Mouse (Mus musculus) hematopoietic stem cell, adult 5-6 weeks (primary cell): ENCODE data around the gene Pcbp1. TPM values are rescaled to one million over a fixed set of nuclear protein-coding genes. Genes with fewer than 3 reads are reported as not detected.
"Not testable (repeated sequence)": the region's sequence is repeated elsewhere in the genome, so short reads cannot be mapped to it uniquely, and the experiment has no call there.

Experiments used
- ATAC-seq, 2 experiments: fragments of 125-278 bp in 1 of 2; replicated peaks in 1 of 2; 2 replicates each; pipeline ENCODE4 v1.8.0; 2016 to 2017; ENCODE audit warnings: inconsistent platforms in 2 of 2, mild to moderate bottlenecking in 2 of 2, moderate number of reproducible peaks in 2 of 2, low read depth in 1 of 2, moderate TSS enrichment in 1 of 2; ENCODE audit not compliant: low FRiP score in 2 of 2, poor library complexity in 2 of 2, severe bottlenecking in 2 of 2, insufficient read depth in 1 of 2, low TSS enrichment in 1 of 2
- total RNA-seq: library from RNA; stranded (forward); fragments of 172-1452, 232-1000 nt; gene quantifications from 2 replicates; pipeline ENCODE4 v1.2.3, GENCODE M21; 2017

Pcbp1 gene
- total RNA-seq, 1 experiment from 2014 or later, result 121 TPM

- peak; percentile 53 to 65; a peak in 2 of 4 replicates for ATAC-seq
Measured at GRCm38 (mm10) chr6:86503513-86503912, 22.6 kb downstream of the Pcbp1 start.

GRCm38 (mm10) chr6:86499571-86500109 is 26.5 kb downstream of the Pcbp1 start:
- no peak for ATAC-seq

- ATAC-seq, result no peak
Measured at GRCm38 (mm10) chr6:86497942-86498732, 28.0 kb downstream of the Pcbp1 start.

GRCm38 (mm10) chr6:86497071-86497815 is 28.9 kb downstream of the Pcbp1 start:
- ATAC-seq, result peak; percentile 30 to 40; a peak in 3 of 4 replicates

- ATAC-seq, result no peak
Measured at GRCm38 (mm10) chr6:86496585-86496984, 29.5 kb downstream of the Pcbp1 start.

- no peak for ATAC-seq
Measured at GRCm38 (mm10) chr6:86496127-86496526, 30.0 kb downstream of the Pcbp1 start.

GRCm38 (mm10) chr6:86495661-86496060 is 30.5 kb downstream of the Pcbp1 start:
- no peak for ATAC-seq

- ATAC-seq, result no peak
Measured at GRCm38 (mm10) chr6:86494767-86495166, 31.4 kb downstream of the Pcbp1 start.

- ATAC-seq, result peak; percentile 67 to 79
Measured at GRCm38 (mm10) chr6:86493469-86494263, 32.5 kb downstream of the Pcbp1 start.

GRCm38 (mm10) chr6:86490413-86490812 is 35.7 kb downstream of the Pcbp1 start:
- ATAC-seq, result not testable (repeated sequence)

- ATAC-seq, result peak in 1 of 2 experiments; percentile 20; a peak in 1 of 4 replicates
Measured at GRCm38 (mm10) chr6:86489945-86490344, 36.2 kb downstream of the Pcbp1 start.

GRCm38 (mm10) chr6:86488149-86488485 is 38.0 kb downstream of the Pcbp1 start:
- ATAC-seq, result no peak

- ATAC-seq, result peak; percentile 87 to 90
Measured at GRCm38 (mm10) chr6:86487358-86488148, 38.6 kb downstream of the Pcbp1 start.

- ATAC-seq, result no peak
Measured at GRCm38 (mm10) chr6:86485943-86486640, 40.0 kb downstream of the Pcbp1 start.

GRCm38 (mm10) chr6:86481871-86482270 is 44.2 kb downstream of the Pcbp1 start:
- no peak for ATAC-seq

- 0 out of 4 replicates have a peak, but pooled peaks of 1 of the 2 experiments have one; percentile 23 for ATAC-seq
Measured at GRCm38 (mm10) chr6:86480189-86480831, 45.8 kb downstream of the Pcbp1 start.
